Mouse (Mus musculus): Measurements from ENCODE around the gene Ddo.

Ddo gene

GRCm38 (mm10) chr10:40720883-40721282 lies 91.1 kb downstream of the Ddo start:
- DNase-seq = no peak

GRCm38 (mm10) chr10:40724342-40724741 lies 94.5 kb downstream of the Ddo start:
- no peak for DNase-seq

- peak; percentile 54 for DNase-seq
Observed at GRCm38 (mm10) chr10:40725066-40725465, 95.3 kb downstream of the Ddo start.

- no peak for DNase-seq
Observed at GRCm38 (mm10) chr10:40725471-40725870, 95.7 kb downstream of the Ddo start.

GRCm38 (mm10) chr10:40726288-40726902 lies 96.6 kb downstream of the Ddo start:
- DNase-seq = no peak

- DNase-seq = no peak
Observed at GRCm38 (mm10) chr10:40726989-40727388, 97.2 kb downstream of the Ddo start.

GRCm38 (mm10) chr10:40730200-40730599 lies 100.4 kb downstream of the Ddo start:
- DNase-seq = no peak
